Mouse (Mus musculus): ENCODE measurements around the gene Fbxo4.

DNA sequence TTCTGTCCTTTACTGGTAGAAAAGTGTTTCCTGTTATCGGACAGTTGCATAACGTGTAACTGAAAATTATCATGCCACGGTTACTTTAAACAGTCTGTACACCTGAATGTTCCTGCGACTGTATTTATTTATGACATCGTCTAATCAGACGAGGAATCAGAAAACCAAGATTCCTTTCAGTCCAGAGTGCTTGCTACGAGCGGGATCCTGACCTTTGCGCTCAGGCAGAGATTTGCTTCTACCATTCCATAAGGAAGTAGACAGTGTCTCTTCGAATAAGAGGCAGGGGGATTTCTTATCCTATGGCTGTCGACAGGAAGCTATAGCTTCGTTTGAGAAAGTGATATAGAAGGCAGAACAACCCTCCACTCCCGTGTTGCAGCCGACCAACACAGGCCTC is 9.6 kb downstream of the Fbxo4 start:
- TF ChIP-seq POLR2A (IDR thresholded peaks at IDR 0.05; ENCODE audit: control insufficient read depth, extremely low read depth, insufficient read depth, low read length, poor library complexity) (no peak), CTCF (IDR thresholded peaks at IDR 0.05; ENCODE audit: borderline replicate concordance, control insufficient read depth, extremely low read depth, insufficient read depth, low read length, poor library complexity) (no peak)
